Mouse (Mus musculus): ENCODE measurements around the gene Tmprss13. TPM values are rescaled to one million over a fixed set of nuclear protein-coding genes. Genes with fewer than 3 reads are reported as not detected.

Tmprss13 gene
- polyA plus RNA-seq, 1 experiment from 2014 or later: 0.08 TPM

GRCm38 (mm10) chr9:45395796-45396195, 76.9 kb downstream of the Tmprss13 start:
- no peak overlapping the region for H3K4me3 ChIP-seq (ENCODE audit: low read depth, low read length)
- ATAC-seq (replicated peaks; ENCODE audit: low FRiP score) (no peak), DNase-seq (ENCODE audit: low spot score) (no peak)
- 57% methylated on average over 3 of the region's 3 CpGs for WGBS
- H3K27ac ChIP-seq (ENCODE audit: low read depth, low read length): no peak overlapping the region
- H3K36me3 ChIP-seq (ENCODE audit: control insufficient read depth, insufficient read depth, low read length): no peaks in the 10 kb centered on the region
- no peak overlapping the region for H3K9ac ChIP-seq (ENCODE audit: low read depth, low read length)
- H3K4me2 ChIP-seq: no peak overlapping the region
- H3K9me3 ChIP-seq (ENCODE audit: control insufficient read depth, low read length): no peaks in the 10 kb centered on the region
- no peaks in the 10 kb centered on the region for H3K4me1 ChIP-seq (replicated peaks; ENCODE audit: control insufficient read depth, insufficient read depth, low read length)
- H3K27me3 ChIP-seq (replicated peaks; ENCODE audit: control insufficient read depth, insufficient read depth, low read length): no peaks in the 10 kb centered on the region

Other genes starting within 250 kb of the Tmprss13 start
- gene Jaml, start 239.9 kb upstream of the Tmprss13 start, polyA plus RNA-seq (2014; fragmentation: Nextera tagmentation; extraction: Ambion mirVana): 0.16 and 0.18 TPM in 2 replicates
- 1.9 and 2.3 TPM in 2 replicates for gene Scn2b, start 201.3 kb upstream of the Tmprss13 start, polyA plus RNA-seq (2014; fragmentation: Nextera tagmentation; extraction: Ambion mirVana)
- gene Scn4b, start 180.7 kb upstream of the Tmprss13 start, polyA plus RNA-seq (2014; fragmentation: Nextera tagmentation; extraction: Ambion mirVana): 0.22 and 0.41 TPM in 2 replicates
- 0.15 TPM in 1 of 2 replicates, not detected in the other for gene BC049352, start 137.1 kb upstream of the Tmprss13 start, polyA plus RNA-seq (2014; fragmentation: Nextera tagmentation; extraction: Ambion mirVana)
- 0.17 TPM in 1 of 2 replicates, not detected in the other for gene Tmprss4, start 115.0 kb upstream of the Tmprss13 start, polyA plus RNA-seq (2014; fragmentation: Nextera tagmentation; extraction: Ambion mirVana)
- gene Il10ra, start 50.0 kb upstream of the Tmprss13 start, polyA plus RNA-seq (2014; fragmentation: Nextera tagmentation; extraction: Ambion mirVana): 5.4 and 6.6 TPM in 2 replicates
- 14.0 and 14.2 TPM in 2 replicates for gene Fxyd6, start 51.1 kb downstream of the Tmprss13 start, polyA plus RNA-seq (2014; fragmentation: Nextera tagmentation; extraction: Ambion mirVana)
- gene Fxyd2, start 80.6 kb downstream of the Tmprss13 start, polyA plus RNA-seq (2014; fragmentation: Nextera tagmentation; extraction: Ambion mirVana): 2.2 and 2.4 TPM in 2 replicates
- 0.08 and 0.27 TPM in 2 replicates for gene Dscaml1, start 107.5 kb downstream of the Tmprss13 start, polyA plus RNA-seq (2014; fragmentation: Nextera tagmentation; extraction: Ambion mirVana)